Mouse (Mus musculus) intestine, embryonic 14.5 days (tissue): ENCODE results near the gene Pkn3. TPM values are rescaled to one million over a fixed set of nuclear protein-coding genes. Genes with fewer than 3 reads are reported as not detected.

Source experiments
- ATAC-seq: fragments of 200-750 bp; cut with Nextera tagmentation; replicated peaks from 2 replicates; pipeline ENCODE4 v1.8.0; 2017; ENCODE audit warnings: low read depth, moderate number of reproducible peaks, moderate TSS enrichment, moderate library complexity; ENCODE audit not compliant: low FRiP score, low TSS enrichment
- DNase-seq: peaks from one replicate; pipeline ENCODE4 v3.0.0-alpha.2; 2018; ENCODE audit warnings: low spot score
- H3K27ac ChIP-seq: fragments of 300-500 bp; sonication (generic); 2 replicates; pipeline ENCODE4 v1.5.1; 2014; ENCODE audit warnings: low read depth, mild to moderate bottlenecking, control low read depth
- H3K27me3 ChIP-seq: fragments of 300-500 bp; sonication (generic); replicated peaks from 2 replicates; pipeline ENCODE4 v1.6.1; 2014; ENCODE audit warnings: low read length, control low read depth; ENCODE audit not compliant: control insufficient read depth, insufficient read depth
- H3K36me3 ChIP-seq: fragments of 300-500 bp; sonication (generic); 2 replicates; pipeline ENCODE4 v1.6.1; 2014; ENCODE audit warnings: low read length, control low read depth; ENCODE audit not compliant: control insufficient read depth, insufficient read depth
- H3K4me1 ChIP-seq: fragments of 300-500 bp; sonication (generic); replicated peaks from 2 replicates; pipeline ENCODE4 v1.6.1; 2014; ENCODE audit warnings: low read length, control low read depth, mixed read lengths; ENCODE audit not compliant: control insufficient read depth, insufficient read depth
- H3K4me2 ChIP-seq: fragments of 300-500 bp; sonication (generic); 2 replicates; pipeline ENCODE4 v1.6.1; 2014; ENCODE audit warnings: low read length
- H3K4me3 ChIP-seq: fragments of 300-500 bp; sonication (generic); 2 replicates; pipeline ENCODE4 v1.5.1; 2014; ENCODE audit warnings: low read depth, low read length, control low read depth, mixed read lengths
- H3K9ac ChIP-seq: fragments of 300-500 bp; sonication (generic); 2 replicates; pipeline ENCODE4 v1.6.1; 2014; ENCODE audit warnings: mild to moderate bottlenecking, low read length
- H3K9me3 ChIP-seq: fragments of 300-500 bp; sonication (generic); 2 replicates; pipeline ENCODE4 v1.6.1; 2016; ENCODE audit warnings: low read length, control low read depth; ENCODE audit not compliant: control insufficient read depth
- WGBS: fragments of 180-500 bp; shearing (Covaris S2); extraction: QIAGEN DNeasy Blood & Tissue Kit; methylation state at CpG from one replicate; pipeline ENCODE4 v1.1.7; 2014; 5-methylcytosine and 5-hydroxymethylcytosine counted together
- polyA plus RNA-seq: library from polyadenylated mRNA; unstranded; fragments of >200 nt; fragmentation: Nextera tagmentation; extraction: Ambion mirVana; gene quantifications from 2 replicates; pipeline ENCODE4 v1.2.1, GENCODE M21; 2014

Gene Pkn3
- polyA plus RNA-seq: 8.2 and 9.9 TPM in 2 replicates

- H3K27me3 ChIP-seq: no peaks in the 10 kb centered on the region
- H3K9ac ChIP-seq: peak within 1 kb of the TSS; percentile 61
- under 1% methylated on average over 53 of the region's 53 CpGs for WGBS
- peak; percentile 79 for ATAC-seq
- DNase-seq: peak; percentile 92
- H3K4me2 ChIP-seq: peak within 1 kb of the TSS; percentile 97
- peaks cover 8% of the 10 kb centered on the region for H3K4me1 ChIP-seq
- no peaks in the 10 kb centered on the region for H3K9me3 ChIP-seq
- peak within 1 kb of the TSS; percentile 59 for H3K4me3 ChIP-seq
- peaks cover 4% of the 10 kb centered on the region; the same call in 1 of the 2 replicates for H3K36me3 ChIP-seq
- H3K27ac ChIP-seq: peak within 1 kb of the TSS; percentile 79
Measured at GRCm38 (mm10) chr2:30077502-30078348, at the start of gene Pkn3. Gene Pkn3 (plus strand): TSS chr2:30077684.

GRCm38 (mm10) chr2:30032244-30032846, 45.1 kb upstream of the Pkn3 start:
- WGBS: 56% methylated on average over 11 of the region's 11 CpGs
- no peak overlapping the region for H3K4me2 ChIP-seq
- no peaks in the 10 kb centered on the region for H3K9me3 ChIP-seq
- H3K27ac ChIP-seq: no peak overlapping the region
- H3K4me1 ChIP-seq: no peaks in the 10 kb centered on the region
- peaks cover 65% of the 10 kb centered on the region for H3K36me3 ChIP-seq
- no peaks in the 10 kb centered on the region for H3K27me3 ChIP-seq
- H3K4me3 ChIP-seq: no peak overlapping the region
- 0 out of 2 replicates have a peak, but pooled peaks have one; percentile 17 for ATAC-seq
- no peak overlapping the region for H3K9ac ChIP-seq
- no peak for DNase-seq

- H3K27ac ChIP-seq: no peak overlapping the region
- H3K9me3 ChIP-seq: no peaks in the 10 kb centered on the region
- no peak overlapping the region for H3K4me2 ChIP-seq
- no peaks in the 10 kb centered on the region for H3K27me3 ChIP-seq
- no peak overlapping the region for H3K4me3 ChIP-seq
- WGBS: 75% methylated on average over 6 of the region's 6 CpGs
- ATAC-seq: no peak
- H3K4me1 ChIP-seq: no peaks in the 10 kb centered on the region
- no peak overlapping the region for H3K9ac ChIP-seq
- DNase-seq: no peak
- peaks cover 65% of the 10 kb centered on the region for H3K36me3 ChIP-seq
Measured at GRCm38 (mm10) chr2:30032957-30033356, 44.5 kb upstream of the Pkn3 start.

- WGBS: 85% methylated on average over 2 of the region's 2 CpGs
Measured at GRCm38 (mm10) chr2:30037762-30038161, 39.7 kb upstream of the Pkn3 start.

GRCm38 (mm10) chr2:30038370-30038769, 39.1 kb upstream of the Pkn3 start:
- ATAC-seq: no peak

More at GRCm38 (mm10) chr2:30037762-30038161, 39.7 kb upstream of the Pkn3 start:
- ATAC-seq: no peak
- Histone ChIP-seq H3K4me2 (no peak overlapping the region), H3K36me3 (peaks cover 21% of the 10 kb centered on the region), H3K4me1 (no peaks in the 10 kb centered on the region), H3K9me3 (no peaks in the 10 kb centered on the region), H3K9ac (no peak overlapping the region), H3K27ac (no peak overlapping the region), H3K4me3 (no peak overlapping the region), H3K27me3 (no peaks in the 10 kb centered on the region)
- no peak for DNase-seq

GRCm38 (mm10) chr2:30039687-30040086, 37.8 kb upstream of the Pkn3 start:
- Histone ChIP-seq H3K27me3 (no peaks in the 10 kb centered on the region), H3K4me3 (no peak overlapping the region), H3K9ac (no peak overlapping the region), H3K9me3 (no peaks in the 10 kb centered on the region), H3K4me1 (no peaks in the 10 kb centered on the region), H3K36me3 (peaks cover 18% of the 10 kb centered on the region; the same call in 1 of the 2 replicates), H3K27ac (no peak overlapping the region), H3K4me2 (no peak overlapping the region)
- ATAC-seq (no peak), DNase-seq (no peak)

More at GRCm38 (mm10) chr2:30038370-30038769, 39.1 kb upstream of the Pkn3 start:
- H3K9me3 ChIP-seq: no peaks in the 10 kb centered on the region
- H3K4me1 ChIP-seq: no peaks in the 10 kb centered on the region
- H3K9ac ChIP-seq: no peak overlapping the region
- peaks cover 18% of the 10 kb centered on the region for H3K36me3 ChIP-seq
- 93% methylated on average over 10 of the region's 10 CpGs for WGBS
- H3K4me2 ChIP-seq: no peak overlapping the region
- H3K27ac ChIP-seq: no peak overlapping the region
- DNase-seq: no peak
- no peaks in the 10 kb centered on the region for H3K27me3 ChIP-seq
- no peak overlapping the region for H3K4me3 ChIP-seq

GRCm38 (mm10) chr2:30042445-30042844, 35.0 kb upstream of the Pkn3 start:
- DNase-seq: peak; percentile 89
- WGBS: 9% methylated on average over 4 of the region's 4 CpGs
- Histone ChIP-seq H3K36me3 (peaks cover 14% of the 10 kb centered on the region), H3K9me3 (no peaks in the 10 kb centered on the region), H3K4me2 (no peak overlapping the region), H3K4me3 (no peak overlapping the region), H3K27ac (no peak overlapping the region), H3K27me3 (no peaks in the 10 kb centered on the region), H3K4me1 (no peaks in the 10 kb centered on the region), H3K9ac (no peak overlapping the region)
- 0 out of 2 replicates have a peak, but pooled peaks have one; percentile 38 for ATAC-seq

GRCm38 (mm10) chr2:30044550-30044949, 32.9 kb upstream of the Pkn3 start:
- ATAC-seq (no peak), DNase-seq (no peak)
- Histone ChIP-seq H3K27ac (no peak overlapping the region), H3K4me1 (no peaks in the 10 kb centered on the region; the same call in 1 of the 2 replicates), H3K4me2 (no peak overlapping the region), H3K4me3 (no peak overlapping the region), H3K9me3 (no peaks in the 10 kb centered on the region), H3K9ac (no peak overlapping the region), H3K36me3 (peaks cover 7% of the 10 kb centered on the region; the same call in 1 of the 2 replicates), H3K27me3 (no peaks in the 10 kb centered on the region)
- WGBS: 89% methylated on average over 5 of the region's 5 CpGs
